Mouse (Mus musculus) megakaryocyte, adult 5-6 weeks (primary cell): ENCODE measurements around the gene Glod4. TPM values are rescaled to one million over a fixed set of nuclear protein-coding genes. Genes with fewer than 3 reads are reported as not detected.
A peak's percentile ranks its signal among the peaks of the same experiment; 100 is the strongest.

Experiments used
- ATAC-seq: 2 replicates; pipeline ENCODE4 v1.8.0; 2016; ENCODE audit warnings: mild to moderate bottlenecking, inconsistent platforms; ENCODE audit not compliant: poor library complexity, severe bottlenecking
- total RNA-seq, 2 experiments: library from RNA; stranded (forward) in 1 of 2; stranded (reverse) in 1 of 2; fragments of 153-499, 151-499 nt in 1 of 2; fragments of 221-1000, 200-1000 nt in 1 of 2; gene quantifications; 2 replicates each; pipeline versions ENCODE4 v1.2.3 to v1.2.4; 2015 to 2017

The Glod4 gene
- total RNA-seq, 2 experiments from 2014 or later, result 63.4 to 159 TPM

DNA sequence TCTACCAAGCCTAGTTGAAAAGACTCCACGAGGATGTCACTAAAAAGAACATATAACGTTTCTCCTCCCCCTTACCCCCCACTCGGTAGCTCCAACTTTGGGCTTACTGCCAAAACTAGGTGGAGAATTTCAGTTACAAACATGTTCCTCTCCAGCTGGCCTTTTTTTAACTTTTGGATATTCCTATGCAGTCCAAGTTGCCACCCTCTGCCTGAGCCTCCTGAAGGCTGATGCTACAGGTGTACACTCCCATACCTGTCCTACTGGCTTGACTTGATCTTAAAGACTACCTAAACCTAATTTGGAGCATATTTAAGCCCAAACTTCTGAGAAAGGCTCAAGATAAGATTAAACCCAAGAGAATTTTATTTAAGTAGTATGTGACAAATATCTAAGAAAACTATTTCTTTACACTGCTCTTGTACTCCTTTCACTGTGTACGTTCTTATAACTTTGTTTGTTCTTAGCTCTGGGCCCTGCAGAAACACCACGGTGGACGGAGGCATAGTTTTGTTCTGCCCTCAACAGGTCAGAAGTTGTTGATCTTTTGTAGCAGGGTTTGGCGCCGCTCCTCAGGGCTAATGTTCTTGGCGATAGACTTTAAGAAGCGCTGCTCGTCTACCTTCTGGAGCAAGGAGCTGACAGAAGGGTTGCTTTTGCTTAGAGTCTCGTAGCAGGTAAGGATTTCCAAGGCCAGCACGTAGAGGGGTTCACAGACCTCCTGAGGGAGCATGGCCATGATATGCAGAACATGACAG lies 33.1 kb downstream of the Glod4 start:
- no peak for ATAC-seq

DNA sequence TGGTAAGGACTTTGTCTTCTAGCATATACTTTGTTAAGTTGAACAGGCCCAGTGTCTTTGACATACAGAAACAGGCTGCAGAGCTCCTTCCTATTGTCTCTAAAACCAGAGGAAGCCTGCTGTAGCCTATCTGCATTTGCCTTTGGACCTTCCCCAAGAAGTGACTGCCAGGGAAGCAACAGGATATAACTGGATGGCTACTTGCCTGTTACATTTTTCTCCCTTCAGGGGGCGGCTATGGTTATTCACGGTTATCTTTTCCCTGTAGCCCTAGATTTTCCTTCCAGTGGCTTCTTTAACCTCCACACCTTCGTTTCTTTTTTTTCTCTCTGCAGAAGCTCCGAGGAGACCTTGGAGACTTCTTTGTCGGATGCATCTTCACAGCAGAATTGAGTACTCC lies 36.7 kb downstream of the Glod4 start:
- no peak for ATAC-seq

DNA sequence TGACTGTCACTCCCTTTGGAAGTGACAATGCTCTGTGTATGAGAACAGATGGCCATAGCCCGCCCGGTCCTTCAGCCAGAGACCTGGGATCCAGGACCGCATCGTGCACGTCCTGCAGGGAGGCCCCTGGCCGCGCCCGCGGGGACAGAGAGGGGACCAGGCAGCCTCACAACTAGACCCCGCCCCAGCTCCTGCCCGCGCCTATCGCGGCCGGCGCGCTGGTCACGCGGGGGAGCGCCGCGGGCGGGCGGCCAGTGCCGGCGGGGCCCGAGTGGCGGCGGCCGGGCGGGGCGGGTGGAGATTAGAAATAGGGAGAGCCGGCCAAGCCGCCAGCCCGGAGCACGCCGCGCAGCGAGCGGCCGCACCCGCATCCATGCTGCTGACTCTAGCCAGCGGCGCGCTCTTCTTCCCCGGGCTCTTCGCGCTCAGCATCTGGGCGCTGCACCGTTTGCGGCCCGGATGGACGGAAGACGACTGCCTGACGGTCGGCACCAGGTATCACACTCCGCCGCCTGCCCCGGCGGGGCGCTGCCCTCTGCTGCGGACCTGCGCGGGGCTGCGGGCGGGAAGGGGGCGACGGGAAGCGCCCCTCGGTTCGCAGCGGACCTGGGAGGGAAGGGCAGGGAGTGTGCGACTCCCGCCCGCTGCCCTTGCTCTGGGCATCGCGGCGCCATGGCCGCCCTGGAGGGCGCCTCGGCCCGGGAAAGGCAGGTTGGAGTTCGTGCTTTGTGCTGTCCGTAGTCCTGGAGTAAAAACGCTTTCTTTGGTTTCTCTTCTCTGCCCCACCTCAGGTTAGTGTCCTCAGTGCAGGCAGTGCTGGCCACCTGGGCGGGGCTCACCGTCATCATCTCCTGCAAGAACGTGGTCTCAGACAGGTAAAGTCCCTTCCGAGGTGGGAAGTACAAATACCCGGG lies 41.5 kb downstream of the Glod4 start:
- ATAC-seq, result peak; percentile 97

DNA sequence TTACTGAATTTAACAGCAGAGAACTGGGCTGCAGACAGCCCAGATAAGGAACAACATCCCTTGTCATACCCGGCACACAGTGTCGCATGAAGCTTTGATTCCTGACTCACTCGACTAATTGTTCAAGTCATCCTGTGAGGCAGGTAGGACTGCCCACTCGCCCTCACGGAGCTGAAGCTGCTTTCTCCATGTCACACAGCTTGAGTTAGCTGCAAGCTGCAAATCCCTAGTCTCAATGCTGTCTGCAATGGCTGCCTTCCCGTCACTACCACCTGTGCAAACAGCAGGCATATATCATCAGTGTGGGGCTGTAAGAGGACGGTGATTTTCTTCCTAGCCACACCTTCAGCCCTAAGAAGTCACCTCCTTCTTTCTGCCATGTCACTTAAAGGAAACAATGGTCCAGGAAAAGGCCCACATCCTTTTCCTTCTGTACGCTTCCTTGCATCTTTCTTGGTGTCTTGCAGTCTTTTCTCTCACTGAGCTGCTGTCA lies 46.5 kb downstream of the Glod4 start:
- ATAC-seq, result no peak

DNA sequence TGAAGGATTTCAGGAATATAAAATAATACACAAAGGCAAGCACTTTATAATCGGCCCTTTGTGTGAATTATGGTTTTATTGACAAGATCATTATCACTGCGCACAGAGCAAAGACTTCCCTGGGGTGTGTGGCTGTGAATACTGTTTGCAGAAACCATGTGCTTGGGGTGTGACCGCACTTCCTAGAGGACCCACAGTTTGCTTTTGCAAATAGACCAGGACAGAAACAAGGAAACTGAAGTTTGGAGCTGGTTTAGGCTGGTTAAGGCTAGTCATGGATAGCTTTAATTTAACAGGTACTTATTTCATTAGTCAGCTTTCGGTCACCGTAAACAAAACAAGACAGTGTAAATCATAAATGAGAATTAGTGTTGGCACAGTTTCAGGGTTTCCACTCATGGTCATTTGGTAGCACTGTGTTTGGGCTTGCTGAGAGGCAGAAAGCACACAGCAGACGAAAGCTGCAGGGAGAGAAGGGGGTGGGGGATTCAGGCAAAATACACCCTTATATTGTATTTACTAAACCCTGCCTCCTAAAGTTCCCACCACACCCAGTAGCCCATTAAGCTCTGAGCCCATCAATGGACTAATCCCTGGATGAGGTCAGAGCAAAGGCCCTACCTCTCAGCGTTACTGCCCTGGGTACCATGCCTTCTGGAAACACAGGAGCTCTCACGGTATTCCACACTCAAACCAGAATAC lies 47.1 kb downstream of the Glod4 start:
- ATAC-seq, result no peak

DNA sequence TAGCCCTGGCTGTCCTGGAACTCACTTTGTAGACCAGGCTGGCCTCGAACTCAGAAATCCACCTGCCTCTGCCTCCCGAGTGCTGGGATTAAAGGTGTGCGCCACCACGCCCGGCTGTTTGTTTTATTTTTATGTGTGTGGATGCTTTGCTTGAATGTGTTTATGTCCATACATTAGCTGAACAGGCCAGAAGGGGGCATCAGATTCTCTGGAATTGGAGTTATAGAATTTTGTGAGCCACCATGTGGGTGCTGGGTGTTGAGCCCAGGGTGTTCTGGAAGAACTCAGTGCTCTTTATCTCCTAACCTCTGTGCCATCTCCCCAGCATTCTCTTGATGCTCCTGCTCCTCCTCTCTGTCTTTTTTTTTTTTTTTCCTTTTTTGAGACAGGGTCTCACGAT lies 56.6 kb downstream of the Glod4 start:
- no peak for ATAC-seq

DNA sequence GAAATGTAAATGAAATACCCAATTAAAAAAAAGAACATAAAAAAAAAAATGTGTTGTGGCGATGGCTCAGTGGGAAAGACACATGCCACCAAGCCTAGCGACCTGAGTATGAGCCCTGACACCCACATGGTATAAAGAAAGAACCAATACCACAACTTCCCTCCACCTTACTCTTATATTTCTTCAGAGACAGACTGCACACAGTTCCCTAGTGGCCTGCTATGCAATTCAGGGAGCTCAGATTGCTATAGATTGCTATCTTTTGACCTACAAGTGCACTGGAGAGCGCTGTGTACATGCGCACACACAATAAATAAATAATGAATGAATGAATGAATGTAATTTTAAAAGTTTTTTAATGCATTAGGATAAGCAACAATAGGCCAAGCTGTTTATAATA lies 59.8 kb downstream of the Glod4 start:
- ATAC-seq, result no peak

DNA sequence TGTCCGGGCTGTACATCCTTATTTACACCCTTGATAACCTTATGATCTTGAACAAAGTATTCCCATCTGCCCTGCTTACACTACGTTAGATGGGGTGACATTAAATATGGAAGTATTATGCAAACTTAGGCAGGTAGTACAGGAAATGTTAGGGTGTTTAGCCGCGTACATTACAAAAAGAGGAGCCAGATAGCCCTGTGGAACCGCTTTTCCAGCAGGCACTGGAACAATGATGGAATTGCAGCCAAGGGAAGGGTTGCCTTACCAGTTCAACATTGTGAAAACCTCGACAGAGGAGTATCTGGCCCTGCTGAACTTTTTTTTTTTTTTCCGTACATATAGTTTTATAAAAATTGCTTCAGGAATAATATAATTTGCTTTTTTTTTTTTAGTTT lies 63.4 kb downstream of the Glod4 start:
- no peak for ATAC-seq

DNA sequence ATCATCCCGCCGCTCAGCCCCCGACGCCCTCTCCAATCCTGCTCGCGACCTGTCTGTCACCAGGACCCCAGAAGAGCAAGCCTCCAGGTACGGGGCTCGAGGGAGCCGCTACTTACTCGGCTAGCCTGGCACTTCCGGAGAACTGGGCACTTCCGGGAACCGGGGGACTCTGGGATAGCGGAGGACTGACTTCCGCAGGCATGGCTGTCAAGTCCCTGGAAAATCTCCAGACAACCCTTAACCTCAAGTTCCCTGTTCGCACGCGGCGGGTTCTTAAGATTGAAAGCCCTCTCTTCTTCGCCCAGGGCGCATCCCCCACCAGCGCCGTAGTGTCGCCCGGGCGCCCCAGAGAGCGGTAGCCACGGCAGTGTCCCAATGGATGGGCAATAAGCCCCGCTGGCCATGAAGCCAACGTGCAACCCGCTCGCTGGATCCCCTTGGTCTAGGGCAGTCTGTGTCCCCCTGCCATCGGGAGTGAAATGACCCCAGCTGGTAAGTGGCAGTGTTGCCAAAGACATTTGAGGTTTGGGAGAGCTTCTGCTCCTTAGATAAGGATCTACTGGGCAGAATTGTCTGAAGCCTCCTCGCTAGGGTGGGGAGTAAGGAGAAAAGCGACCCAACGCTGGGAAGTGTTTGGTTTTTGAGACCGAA lies 63.9 kb downstream of the Glod4 start, which contains the start of the genes Vps53 and Fam57a:
Vps53 (minus strand) TSS at position 153 of the 651 bp plus-strand sequence.
Fam57a (plus strand) TSS at position 177 of the 651 bp plus-strand sequence.
- peak; percentile 86 for ATAC-seq

DNA sequence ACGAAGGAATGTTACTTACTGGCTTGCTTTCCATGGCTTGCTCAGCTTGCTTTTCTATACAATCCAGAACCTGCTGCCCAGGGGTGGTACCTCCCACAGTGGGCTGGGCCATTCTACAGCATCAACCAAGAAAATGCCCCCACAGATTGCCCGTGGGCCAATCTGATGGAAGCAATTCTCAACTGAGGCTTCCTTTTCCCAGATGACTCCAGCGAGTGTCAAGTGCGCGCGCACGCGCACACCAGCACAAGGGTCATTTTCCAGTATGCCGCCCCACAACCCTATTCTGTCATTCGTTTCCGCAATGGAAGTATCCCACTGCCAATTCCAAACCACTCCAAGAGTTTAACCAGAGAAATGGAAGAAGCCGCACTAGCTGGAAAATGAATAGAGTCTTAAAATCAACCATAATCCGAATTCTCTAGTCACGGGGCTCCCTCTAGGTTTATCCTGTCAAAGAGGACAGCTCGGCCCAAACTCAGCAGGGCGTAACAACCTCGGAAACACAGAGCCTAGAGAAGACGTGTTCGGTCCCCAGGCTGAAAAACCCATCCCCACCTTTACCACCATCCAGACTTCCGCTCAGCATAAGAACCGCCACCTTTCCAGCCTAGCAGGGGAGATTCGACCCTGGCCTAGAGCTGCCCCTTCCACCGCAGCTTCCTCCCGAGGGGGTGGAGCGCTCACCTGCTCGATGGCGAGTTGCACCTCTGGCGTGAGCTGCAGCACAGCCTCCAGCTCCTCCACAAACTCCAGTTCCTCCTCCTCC lies 64.6 kb downstream of the Glod4 start:
- ATAC-seq, result peak; percentile 65

DNA sequence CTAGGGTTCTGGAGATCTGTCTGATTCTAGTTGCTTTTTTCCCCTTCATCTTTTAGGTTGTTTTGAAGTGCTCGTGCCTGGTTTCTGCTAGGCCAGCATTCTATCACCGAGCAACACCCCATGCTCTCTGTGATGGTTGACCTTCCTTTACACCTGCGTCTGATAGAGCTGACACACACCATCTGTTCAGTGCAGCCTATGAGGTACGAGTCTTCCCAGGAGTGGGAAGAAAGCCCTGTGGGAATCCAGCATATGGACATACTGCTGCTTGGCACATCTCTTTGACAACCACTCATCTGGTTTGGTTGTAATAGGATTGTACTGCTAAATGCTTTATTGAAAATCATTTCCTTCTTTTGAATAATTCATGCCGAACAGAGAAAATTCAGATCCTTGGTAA lies 73.3 kb downstream of the Glod4 start:
- ATAC-seq, result no peak

DNA sequence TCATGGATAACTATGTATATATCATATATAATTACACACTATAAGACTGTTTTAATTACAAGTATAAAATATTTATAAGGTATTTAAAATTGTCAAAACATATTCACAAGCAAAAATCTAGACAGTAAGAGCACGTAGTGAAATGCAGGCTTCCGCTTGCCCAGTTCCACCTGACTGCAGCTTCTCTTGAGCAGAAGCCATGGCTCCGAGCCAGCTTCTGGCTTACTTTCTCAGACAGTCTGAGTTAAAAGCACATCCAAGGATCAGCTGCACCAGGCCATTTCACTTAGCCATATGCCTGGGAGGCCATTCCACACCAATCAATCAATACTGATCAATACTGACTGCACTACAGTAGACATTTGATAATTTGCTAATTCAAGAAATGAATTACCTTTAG lies 74.5 kb downstream of the Glod4 start:
- no peak for ATAC-seq

DNA sequence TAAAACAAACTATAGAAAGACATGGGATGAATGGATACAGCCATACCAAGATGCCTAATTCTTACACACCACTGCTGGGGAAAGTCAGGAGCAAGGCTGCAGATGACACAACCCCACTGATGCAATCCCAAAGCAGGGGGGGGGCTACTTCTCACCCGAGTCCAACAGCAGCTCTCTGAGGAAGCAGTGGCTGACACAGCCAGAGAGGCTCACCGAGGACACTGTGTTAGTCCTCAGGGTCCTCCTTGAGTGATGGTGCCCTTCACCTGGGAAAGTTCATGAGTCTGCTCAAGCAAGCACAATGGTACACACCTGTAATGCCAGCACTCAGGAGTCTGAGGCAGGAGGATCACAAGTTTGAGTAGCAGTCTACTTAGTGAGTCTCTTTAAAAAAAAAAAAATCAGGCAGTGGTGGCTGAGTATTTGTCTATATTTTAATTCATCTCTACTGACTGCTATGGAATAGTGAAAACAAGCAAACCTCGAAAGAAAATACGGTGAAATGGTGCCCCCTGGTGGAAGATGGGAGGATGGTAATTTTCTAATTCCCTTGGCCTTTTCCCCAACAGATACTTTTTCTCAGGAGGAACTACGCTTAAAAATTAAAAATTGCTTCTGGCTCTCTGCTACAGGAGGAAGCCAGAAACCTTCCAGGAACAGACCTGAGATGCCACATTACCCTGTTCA lies 76.3 kb downstream of the Glod4 start:
- peak; percentile 82 for ATAC-seq

DNA sequence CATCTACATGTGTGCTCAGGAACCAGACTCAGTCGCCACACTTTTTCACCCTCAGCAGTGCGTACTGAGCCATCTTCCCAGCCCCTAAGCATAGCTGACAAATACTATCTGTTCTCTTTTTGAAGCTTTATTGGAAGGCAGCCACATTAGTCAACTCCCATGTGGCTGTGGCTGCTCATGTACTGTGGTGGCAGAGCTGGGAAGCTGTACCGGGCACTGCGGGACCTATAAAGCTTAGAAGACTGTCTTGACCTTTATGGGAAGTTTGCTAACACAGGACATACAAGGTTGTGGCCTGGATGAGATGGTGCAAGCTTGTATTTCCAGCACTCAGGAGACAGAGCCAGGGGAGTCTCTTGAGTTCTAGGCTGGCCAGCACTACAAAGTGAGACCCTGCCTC lies 76.9 kb downstream of the Glod4 start:
- ATAC-seq, result no peak

DNA sequence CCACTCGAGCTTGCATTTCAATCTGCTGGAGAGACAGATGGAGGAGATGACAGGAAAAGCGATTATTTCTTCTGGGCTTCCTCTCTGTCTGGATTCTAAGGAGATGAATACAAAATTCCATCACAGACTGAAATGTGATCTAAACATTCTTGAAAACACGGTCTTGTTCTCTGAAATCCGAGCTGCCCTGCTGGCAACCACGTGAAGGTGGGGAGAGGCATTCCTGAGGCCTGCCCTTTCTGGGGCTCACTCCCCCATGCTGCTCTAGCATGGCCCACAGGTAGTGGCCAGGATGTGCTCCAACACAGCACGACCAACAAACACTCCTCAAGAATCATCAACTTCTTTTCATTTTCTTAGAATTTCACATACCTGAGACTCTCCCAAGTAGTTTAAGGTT lies 83.3 kb downstream of the Glod4 start:
- ATAC-seq, result no peak

DNA sequence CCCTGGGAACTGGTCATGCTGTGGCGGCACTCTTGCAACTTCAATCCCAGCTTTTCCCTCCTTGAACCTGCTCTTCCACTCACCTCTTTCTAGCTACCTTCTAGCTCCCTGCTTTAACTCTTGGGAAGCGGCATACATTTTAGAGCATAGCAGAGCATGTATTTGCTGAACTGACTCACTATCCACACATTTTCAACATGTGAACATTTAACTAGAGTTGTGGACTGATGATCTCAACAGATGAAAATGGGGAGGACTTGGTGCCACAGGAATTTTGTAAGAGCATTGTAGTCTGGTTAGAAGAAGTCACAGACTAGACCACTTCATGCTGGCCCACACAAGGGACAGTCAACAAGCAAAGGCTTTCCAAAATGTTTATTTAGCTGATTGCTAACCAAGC lies 85.2 kb downstream of the Glod4 start:
- no peak for ATAC-seq

DNA sequence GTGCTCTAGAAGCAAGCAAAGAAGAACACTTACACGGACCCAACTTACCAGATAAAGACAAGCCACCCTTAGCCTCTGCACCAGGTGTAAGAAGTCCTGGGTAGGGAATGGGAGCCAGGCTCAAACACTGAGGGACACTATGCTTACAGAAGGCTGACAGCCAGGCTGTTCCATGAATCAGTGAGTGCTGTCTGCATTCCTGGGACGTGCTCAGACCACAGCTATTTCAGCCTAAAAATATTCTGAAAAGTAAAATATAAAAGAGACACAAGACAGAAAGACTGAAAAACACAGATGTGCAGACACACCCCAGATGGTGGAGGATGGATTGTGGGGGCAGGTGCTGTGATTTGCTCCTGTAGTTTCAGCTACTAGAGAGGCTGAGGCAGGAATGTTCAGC lies 88.7 kb downstream of the Glod4 start:
- no peak for ATAC-seq

DNA sequence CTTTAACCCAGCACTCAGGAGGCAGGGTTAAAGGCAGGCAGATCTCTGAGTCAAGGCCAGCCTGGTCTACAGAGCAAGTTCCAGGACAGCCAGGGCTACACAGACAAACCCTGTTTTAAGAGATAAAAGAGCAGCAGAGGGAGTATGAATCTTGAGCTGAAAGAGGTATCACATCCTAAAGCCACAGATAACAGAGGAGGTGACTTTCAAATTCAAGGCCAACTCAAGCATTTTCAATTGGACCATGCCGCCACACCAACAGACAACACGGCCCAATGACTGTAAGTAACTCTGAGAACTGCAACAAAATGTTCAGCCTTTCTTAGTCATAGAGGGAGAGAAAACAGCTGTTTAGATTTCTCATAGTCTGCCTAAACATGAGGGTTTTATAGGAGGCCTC lies 89.3 kb downstream of the Glod4 start:
- no peak for ATAC-seq

DNA sequence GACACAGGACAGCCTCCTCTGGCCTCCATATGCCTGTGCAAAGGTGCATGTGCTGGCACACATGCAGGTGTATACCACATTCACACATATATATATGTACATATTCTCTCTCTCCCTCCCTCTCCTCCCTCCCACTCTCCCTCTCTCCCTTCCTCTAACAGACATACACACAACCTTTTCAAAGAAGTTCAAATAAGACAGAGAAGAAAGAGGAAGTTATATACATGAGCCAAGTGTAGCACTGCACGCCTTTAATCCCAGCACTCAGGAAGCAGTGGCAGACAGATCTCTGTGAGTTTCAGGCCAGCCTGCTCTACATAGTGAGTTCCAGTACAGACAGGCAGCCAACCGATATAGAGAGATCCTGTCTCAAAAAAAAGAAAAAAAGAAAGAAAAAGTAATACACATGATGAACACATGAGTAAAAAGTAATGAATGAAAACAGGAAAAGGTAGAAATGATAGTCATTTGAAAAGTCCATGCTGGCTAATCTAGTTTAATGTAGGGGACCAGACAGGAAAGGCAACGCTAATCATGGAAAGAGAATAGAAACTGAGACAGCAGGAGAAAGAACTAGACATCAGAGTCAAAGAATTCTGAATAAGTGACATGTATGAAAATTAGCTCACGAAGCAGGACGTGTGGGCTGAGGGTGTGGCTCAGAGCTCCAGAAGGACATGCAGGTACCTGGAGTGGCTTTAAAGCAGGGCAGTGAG lies 90.1 kb downstream of the Glod4 start:
- ATAC-seq, result no peak
